Mouse (Mus musculus) forebrain, embryonic 13.5 days (tissue): ENCODE results near the gene Tagln3. TPM values are rescaled to one million over a fixed set of nuclear protein-coding genes. Genes with fewer than 3 reads are reported as not detected.

Experiments
- ATAC-seq: fragments of 200-750 bp; cut with Nextera tagmentation; 2 replicates; pipeline ENCODE4 v1.8.0; 2017
- H3K27ac ChIP-seq: fragments of 300-500 bp; sonication (generic); 2 replicates; pipeline ENCODE4 v1.5.1; 2015; ENCODE audit warnings: inconsistent platforms, mild to moderate bottlenecking, moderate library complexity
- H3K27me3 ChIP-seq: fragments of 300-500 bp; sonication (generic); 2 replicates; pipeline ENCODE4 v1.6.1; 2015; ENCODE audit warnings: mild to moderate bottlenecking, inconsistent platforms
- H3K36me3 ChIP-seq: fragments of 300-500 bp; sonication (generic); 2 replicates; pipeline ENCODE4 v1.6.1; 2015; ENCODE audit warnings: mild to moderate bottlenecking, inconsistent platforms; ENCODE audit not compliant: poor library complexity, severe bottlenecking
- H3K4me1 ChIP-seq: fragments of 300-500 bp; sonication (generic); 2 replicates; pipeline ENCODE4 v1.6.1; 2015; ENCODE audit warnings: inconsistent platforms
- H3K4me2 ChIP-seq: fragments of 300-500 bp; sonication (generic); 2 replicates; pipeline ENCODE4 v1.6.1; 2015; ENCODE audit warnings: inconsistent platforms, mild to moderate bottlenecking, moderate library complexity
- H3K4me3 ChIP-seq: fragments of 300-500 bp; sonication (generic); 2 replicates; pipeline ENCODE4 v1.5.1; 2015; ENCODE audit warnings: mild to moderate bottlenecking, inconsistent platforms
- H3K9ac ChIP-seq: fragments of 300-500 bp; sonication (generic); 2 replicates; pipeline ENCODE4 v1.6.1; 2015; ENCODE audit warnings: mild to moderate bottlenecking, inconsistent platforms
- H3K9me3 ChIP-seq: fragments of 300-500 bp; sonication (generic); replicated peaks from 2 replicates; pipeline ENCODE4 v1.6.1; 2016; ENCODE audit warnings: inconsistent platforms
- WGBS: fragments of 180-500 bp; shearing (Covaris S2); methylation state at CpG from one replicate; pipeline ENCODE4 v1.1.7; 2015; 5-methylcytosine and 5-hydroxymethylcytosine counted together
- polyA plus RNA-seq: library from polyadenylated mRNA; unstranded; fragments of >200 nt; fragmentation: Nextera tagmentation; extraction: Ambion mirVana; gene quantifications from 2 replicates; pipeline ENCODE4 v1.2.1, GENCODE M21; 2015

The Tagln3 gene
- polyA plus RNA-seq, 1 experiment from 2014 or later: 499 TPM

DNA sequence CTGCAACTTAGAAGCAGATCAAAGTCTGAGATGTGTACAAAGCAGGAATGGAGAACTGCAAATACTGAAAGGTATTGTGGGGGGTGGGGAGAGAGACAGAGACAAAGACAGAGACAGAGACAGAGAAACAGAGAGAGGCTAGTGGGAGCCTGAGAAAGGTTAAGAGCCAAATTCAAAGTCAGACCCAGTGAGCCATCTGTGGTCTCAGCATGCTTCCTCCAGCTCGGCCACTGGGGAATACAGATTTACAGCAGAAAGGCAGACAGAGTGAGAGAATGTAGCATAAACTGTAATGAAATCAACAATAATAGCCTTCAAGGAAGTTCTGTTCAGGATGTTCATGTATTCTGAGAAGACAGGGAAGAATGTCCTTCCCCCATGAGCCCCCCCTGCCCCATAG is 10.5 kb downstream of the Tagln3 start:
- Histone ChIP-seq H3K36me3 (peaks cover 83% of the 10 kb centered on the region), H3K27me3 (no peaks in the 10 kb centered on the region), H3K9ac (no peak overlapping the region), H3K4me3 (no peak overlapping the region), H3K4me2 (no peak overlapping the region), H3K4me1 (peaks cover 3% of the 10 kb centered on the region; the same call in 1 of the 2 replicates), H3K27ac (no peak overlapping the region), H3K9me3 (no peaks in the 10 kb centered on the region)
- WGBS: 83% methylated on average over 1 of the region's 1 CpGs
- ATAC-seq: no peak

DNA sequence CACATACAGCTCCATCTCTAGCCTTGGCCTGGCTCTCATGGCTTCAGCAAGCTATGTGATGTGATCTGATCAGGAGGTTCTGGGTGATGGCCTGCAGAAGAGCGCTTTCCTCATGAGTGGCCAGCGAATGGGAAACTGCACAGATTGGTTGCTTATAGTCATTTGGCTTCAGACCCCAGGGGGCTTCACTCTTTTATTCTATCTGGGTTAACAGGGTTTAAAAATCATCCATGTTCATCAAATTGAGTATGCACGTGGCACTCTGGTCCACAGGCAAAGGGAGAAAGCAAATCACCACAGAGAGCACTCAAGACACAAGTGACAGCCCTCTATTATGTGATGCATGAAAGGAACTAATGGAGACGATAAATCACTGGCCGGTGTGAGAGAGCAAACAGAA is 11.1 kb downstream of the Tagln3 start:
- Histone ChIP-seq H3K9me3 (no peaks in the 10 kb centered on the region), H3K4me2 (no peak overlapping the region), H3K27ac (no peak overlapping the region), H3K36me3 (peaks cover 77% of the 10 kb centered on the region), H3K4me1 (peaks cover 3% of the 10 kb centered on the region; the same call in 1 of the 2 replicates), H3K4me3 (no peak overlapping the region), H3K9ac (no peak overlapping the region), H3K27me3 (no peaks in the 10 kb centered on the region)
- ATAC-seq: no peak
- WGBS: 76% methylated on average over 5 of the region's 5 CpGs

DNA sequence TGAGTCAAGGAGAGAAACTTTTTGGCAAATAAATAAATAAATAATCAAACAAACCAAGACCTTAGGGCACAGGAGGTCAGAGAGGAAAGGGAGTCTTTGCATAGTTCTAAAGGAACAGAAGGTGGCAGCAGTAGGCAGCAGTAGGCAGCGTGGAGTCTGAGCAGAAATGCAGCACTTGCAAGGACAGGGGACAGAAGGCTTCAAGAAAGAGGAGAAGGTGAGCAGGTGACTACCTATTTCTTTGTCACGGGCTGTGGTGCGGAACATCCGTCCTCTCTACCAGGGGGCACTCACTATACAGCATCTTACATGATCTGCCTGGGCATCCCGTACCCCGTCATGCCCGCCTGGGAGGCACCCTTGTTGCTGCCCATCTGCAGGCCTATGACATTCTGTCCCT is 13.1 kb downstream of the Tagln3 start:
- H3K36me3 ChIP-seq: peaks cover 58% of the 10 kb centered on the region
- H3K9ac ChIP-seq: no peak overlapping the region
- H3K9me3 ChIP-seq: no peaks in the 10 kb centered on the region
- H3K4me3 ChIP-seq: no peak overlapping the region
- peaks cover 3% of the 10 kb centered on the region; the same call in 1 of the 2 replicates for H3K4me1 ChIP-seq
- H3K4me2 ChIP-seq: no peak overlapping the region
- peak; percentile 31; the same call in 1 of the 2 replicates for ATAC-seq
- no peak overlapping the region for H3K27ac ChIP-seq
- WGBS: 81% methylated on average over 7 of the region's 7 CpGs
- no peaks in the 10 kb centered on the region for H3K27me3 ChIP-seq

DNA sequence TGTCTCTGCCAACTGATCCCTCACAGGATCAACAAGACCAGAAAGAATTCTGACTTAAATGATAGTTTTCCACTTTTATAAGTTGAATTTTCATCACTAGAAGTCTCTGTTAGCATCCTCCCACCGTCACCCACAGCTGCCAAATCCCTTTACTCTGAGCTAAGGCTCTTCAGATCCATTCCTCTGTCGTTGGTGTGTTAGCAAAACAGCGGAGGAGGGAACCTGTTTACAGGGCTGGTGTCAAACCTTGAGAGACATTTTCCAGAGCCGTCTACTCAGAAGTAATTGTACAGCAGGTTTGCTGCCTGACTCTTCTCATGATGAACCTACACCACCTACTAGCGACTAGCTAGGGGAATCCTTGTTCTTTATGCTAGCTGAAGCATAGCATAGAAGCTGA is 25.1 kb downstream of the Tagln3 start:
- 83% methylated on average over 5 of the region's 5 CpGs for WGBS
- no peaks in the 10 kb centered on the region for H3K4me1 ChIP-seq
- ATAC-seq: no peak
- no peaks in the 10 kb centered on the region for H3K9me3 ChIP-seq
- H3K4me3 ChIP-seq: no peak overlapping the region
- H3K9ac ChIP-seq: no peak overlapping the region
- H3K27me3 ChIP-seq: no peaks in the 10 kb centered on the region
- H3K4me2 ChIP-seq: no peak overlapping the region
- no peak overlapping the region for H3K27ac ChIP-seq
- H3K36me3 ChIP-seq: no peaks in the 10 kb centered on the region

DNA sequence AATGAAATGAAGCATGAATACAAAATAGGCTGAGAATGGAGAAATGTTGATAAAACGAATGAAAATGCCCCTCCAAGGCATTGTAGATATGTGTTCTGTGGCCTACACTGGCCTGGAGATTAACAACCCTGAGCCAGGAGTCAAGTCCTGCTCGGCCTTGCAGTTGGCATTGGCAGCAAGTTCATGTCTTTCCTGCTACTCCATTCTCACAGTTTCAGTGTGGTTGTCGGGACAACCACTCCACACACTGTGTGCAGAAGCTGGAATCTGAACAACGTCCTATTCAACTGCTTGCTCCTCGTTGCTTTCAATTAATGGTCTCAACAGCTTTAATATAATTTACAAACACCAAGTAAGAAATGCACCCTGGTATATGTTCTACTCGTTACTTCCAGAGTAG is 26.4 kb downstream of the Tagln3 start:
- no peak overlapping the region for H3K4me2 ChIP-seq
- H3K36me3 ChIP-seq: no peaks in the 10 kb centered on the region
- no peaks in the 10 kb centered on the region for H3K27me3 ChIP-seq
- peaks cover under 1% of the 10 kb centered on the region for H3K4me1 ChIP-seq
- H3K9ac ChIP-seq: no peak overlapping the region
- H3K27ac ChIP-seq: no peak overlapping the region
- H3K4me3 ChIP-seq: no peak overlapping the region
- no peaks in the 10 kb centered on the region for H3K9me3 ChIP-seq
- 46% methylated on average over 6 of the region's 6 CpGs for WGBS
- no peak; the same call in 1 of the 2 replicates for ATAC-seq

- Histone ChIP-seq H3K4me3 (no peak overlapping the region), H3K27me3 (no peaks in the 10 kb centered on the region), H3K27ac (no peak overlapping the region), H3K9me3 (no peaks in the 10 kb centered on the region), H3K4me1 (peaks cover 5% of the 10 kb centered on the region), H3K9ac (no peak overlapping the region), H3K4me2 (no peak overlapping the region), H3K36me3 (no peaks in the 10 kb centered on the region)
- WGBS: 72% methylated on average over 9 of the region's 9 CpGs
- peak; percentile 50; the same call in 1 of the 2 replicates for ATAC-seq
Observed at GRCm38 (mm10) chr16:45695445-45696160, 28.8 kb downstream of the Tagln3 start.

- no peaks in the 10 kb centered on the region for H3K27me3 ChIP-seq
- WGBS: 81% methylated on average over 10 of the region's 10 CpGs
- H3K9ac ChIP-seq: no peak within 1 kb of the TSS
- peaks cover 12% of the 10 kb centered on the region for H3K4me1 ChIP-seq
- no peaks in the 10 kb centered on the region for H3K9me3 ChIP-seq
- ATAC-seq: no peak
- no peaks in the 10 kb centered on the region for H3K36me3 ChIP-seq
- H3K4me3 ChIP-seq: no peak within 1 kb of the TSS
- H3K4me2 ChIP-seq: no peak within 1 kb of the TSS
- H3K27ac ChIP-seq: no peak within 1 kb of the TSS
Observed at GRCm38 (mm10) chr16:45693558-45693957, 30.9 kb downstream of the Tagln3 start, which contains the start of gene Tmprss7. TSS of gene Tmprss7 (minus strand) at chr16:45693658.

DNA sequence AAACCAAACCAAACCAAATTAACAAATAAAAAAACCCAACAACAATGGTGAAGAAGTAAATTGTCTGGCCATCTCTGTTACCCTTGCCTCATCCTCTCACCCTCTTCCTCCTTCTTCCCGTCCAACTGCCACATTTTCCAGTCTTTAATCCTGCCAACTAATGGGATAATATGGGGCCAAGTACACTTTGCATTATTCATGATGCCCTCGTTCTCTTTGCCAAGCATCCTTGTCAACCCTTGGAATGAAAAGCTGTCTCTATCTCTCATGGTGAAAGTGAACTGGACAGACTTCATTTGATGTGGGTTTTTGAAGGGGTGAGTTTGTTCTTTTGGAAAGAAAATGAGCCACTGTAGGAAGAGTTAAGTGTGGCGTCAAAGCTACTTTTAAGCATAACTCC is 31.6 kb downstream of the Tagln3 start:
- Histone ChIP-seq H3K4me1 (peaks cover 12% of the 10 kb centered on the region), H3K27ac (no peak overlapping the region), H3K9me3 (no peaks in the 10 kb centered on the region), H3K27me3 (no peaks in the 10 kb centered on the region), H3K4me2 (no peak overlapping the region), H3K9ac (no peak overlapping the region), H3K4me3 (no peak overlapping the region), H3K36me3 (no peaks in the 10 kb centered on the region)
- ATAC-seq: no peak
- WGBS: 29% methylated on average over 3 of the region's 3 CpGs

DNA sequence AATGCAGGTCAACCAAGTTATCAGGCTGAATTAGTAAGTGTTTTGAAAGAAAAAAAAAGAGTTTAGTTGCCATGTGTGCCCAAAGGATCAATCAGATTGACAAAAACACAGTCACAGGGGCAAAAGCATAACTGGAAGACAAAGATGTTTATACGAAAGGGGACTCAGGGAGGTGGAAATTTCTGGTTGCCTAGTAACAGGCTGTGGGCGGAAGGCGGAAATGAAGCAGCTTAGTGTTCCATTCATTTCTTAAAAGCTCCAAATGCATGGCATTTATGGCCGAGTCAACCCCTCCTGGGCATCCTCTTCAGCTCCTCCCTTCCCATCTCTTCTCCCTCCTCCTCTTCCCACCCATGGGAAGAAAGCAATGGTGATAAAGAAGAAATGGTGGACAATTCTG is 34.2 kb downstream of the Tagln3 start:
- no peak overlapping the region for H3K4me3 ChIP-seq
- peak; percentile 73 for ATAC-seq
- peaks cover 12% of the 10 kb centered on the region for H3K4me1 ChIP-seq
- H3K27me3 ChIP-seq: no peaks in the 10 kb centered on the region
- no peaks in the 10 kb centered on the region for H3K36me3 ChIP-seq
- H3K27ac ChIP-seq: no peak overlapping the region; the same call in 1 of the 2 replicates
- no peak overlapping the region for H3K9ac ChIP-seq
- 5% methylated on average over 4 of the region's 4 CpGs for WGBS
- H3K9me3 ChIP-seq: no peaks in the 10 kb centered on the region
- H3K4me2 ChIP-seq: no peak overlapping the region

GRCm38 (mm10) chr16:45686833-45687232 is 37.6 kb downstream of the Tagln3 start:
- H3K4me3 ChIP-seq: no peak overlapping the region
- no peak for ATAC-seq
- no peak overlapping the region for H3K4me2 ChIP-seq
- H3K9ac ChIP-seq: no peak overlapping the region
- no peaks in the 10 kb centered on the region for H3K9me3 ChIP-seq
- H3K4me1 ChIP-seq: peaks cover 8% of the 10 kb centered on the region
- H3K27ac ChIP-seq: no peak overlapping the region
- 83% methylated on average over 3 of the region's 3 CpGs for WGBS
- no peaks in the 10 kb centered on the region for H3K27me3 ChIP-seq
- H3K36me3 ChIP-seq: no peaks in the 10 kb centered on the region

DNA sequence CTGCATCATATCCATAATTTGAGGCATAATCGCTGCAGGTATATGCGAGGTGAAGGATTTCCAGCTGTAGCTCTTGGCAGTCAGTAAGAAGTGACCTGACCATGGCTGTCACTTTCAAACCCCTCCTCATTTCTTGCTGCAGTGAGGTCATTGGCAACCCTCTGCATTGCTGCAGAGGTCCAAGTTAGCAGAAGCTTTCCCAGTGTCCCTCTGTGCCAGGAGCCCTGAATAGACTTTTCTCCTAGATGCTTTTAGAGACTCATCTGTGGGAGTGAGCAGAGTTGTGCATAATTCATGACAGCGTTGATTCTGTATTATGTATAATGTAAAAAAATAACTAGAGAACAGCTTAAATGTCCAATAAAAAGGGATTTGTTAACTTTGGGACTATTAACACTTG is 39.1 kb downstream of the Tagln3 start:
- Histone ChIP-seq H3K9ac (no peak overlapping the region), H3K27me3 (no peaks in the 10 kb centered on the region), H3K36me3 (no peaks in the 10 kb centered on the region), H3K4me1 (peaks cover 4% of the 10 kb centered on the region), H3K4me2 (no peak overlapping the region), H3K4me3 (no peak overlapping the region), H3K9me3 (no peaks in the 10 kb centered on the region), H3K27ac (no peak overlapping the region)
- WGBS: 70% methylated on average over 3 of the region's 3 CpGs
- ATAC-seq: peak; percentile 12; the same call in 1 of the 2 replicates

- Histone ChIP-seq H3K4me3 (no peak overlapping the region), H3K9me3 (no peaks in the 10 kb centered on the region), H3K4me2 (no peak overlapping the region), H3K9ac (no peak overlapping the region), H3K27ac (no peak overlapping the region), H3K36me3 (no peaks in the 10 kb centered on the region), H3K4me1 (no peaks in the 10 kb centered on the region), H3K27me3 (no peaks in the 10 kb centered on the region)
- WGBS: 14% methylated on average over 8 of the region's 8 CpGs
- peak; percentile 44; the same call in 1 of the 2 replicates for ATAC-seq
Observed at GRCm38 (mm10) chr16:45684815-45685214, 39.6 kb downstream of the Tagln3 start.

DNA sequence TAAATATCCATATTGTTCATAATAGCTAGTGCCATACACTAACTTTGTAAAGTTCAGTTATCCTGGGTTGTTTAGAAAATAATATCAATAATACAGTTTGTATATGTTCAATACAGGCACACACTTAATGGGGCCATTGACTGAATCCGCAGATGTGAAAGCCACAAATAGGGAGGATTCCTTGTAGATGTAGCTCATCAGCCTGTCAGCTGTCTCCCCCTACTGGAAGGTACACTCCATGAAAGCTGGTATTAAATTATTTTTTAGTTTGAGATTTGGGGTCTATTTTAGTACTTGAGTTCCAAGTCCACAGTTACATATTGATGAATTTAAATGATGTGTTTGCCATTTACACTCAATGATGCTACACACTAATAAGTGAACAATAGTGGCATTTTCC is 47.9 kb downstream of the Tagln3 start:
- Histone ChIP-seq H3K9ac (no peak overlapping the region), H3K27me3 (no peaks in the 10 kb centered on the region), H3K4me2 (no peak overlapping the region), H3K4me3 (no peak overlapping the region), H3K4me1 (no peaks in the 10 kb centered on the region), H3K27ac (no peak overlapping the region), H3K36me3 (no peaks in the 10 kb centered on the region), H3K9me3 (no peaks in the 10 kb centered on the region)
- no peak for ATAC-seq
- 46% methylated on average over 1 of the region's 1 CpGs for WGBS
